Comparison of ENCODE assay signal across 11 mouse cellular contexts in genomic region chr13:37802246-37803003, GRCm38 (mm10). TPM values are rescaled to one million over a fixed set of nuclear protein-coding genes. Genes with fewer than 3 reads are reported as not detected.
DNase-seq lines count a peak whose midpoint lies in the region; ATAC-seq and TF ChIP-seq lines count a peak whose summit lies in the region.
"Had no signal": no experiment of that assay in that cellular context is flagged by ENCODE, and none has a peak within 500 bp of the region (broad histone marks: within the 10 kb centered on the region; RNA-seq: fewer than 3 reads in every experiment).

No protein-coding gene starts in this region.

- H3K79me2 ChIP-seq in CH12.LX (replicated peaks; ENCODE audit: control insufficient read depth, extremely low read depth, insufficient read depth, poor library complexity, severe bottlenecking), result no peaks in the 10 kb centered on the region

- no peaks in the 10 kb centered on the region for H3K36me3 ChIP-seq in forebrain, embryonic 11.5 days (ENCODE audit: control insufficient read depth, insufficient read depth, low read length)
- H3K36me3 ChIP-seq in forebrain, embryonic 12.5 days (replicated peaks), result no peaks in the 10 kb centered on the region
- no peaks in the 10 kb centered on the region for H3K36me3 ChIP-seq in CH12.LX (replicated peaks in 1 of 2; ENCODE audit: control insufficient read depth in 1 of 2, insufficient read depth in 1 of 2, low read length in 1 of 2)
- H3K36me3 ChIP-seq in midbrain, embryonic 14.5 days (ENCODE audit: control insufficient read depth, insufficient read depth, low read length), result no peaks in the 10 kb centered on the region
- H3K36me3 ChIP-seq: hindbrain, embryonic 15.5 days; limb, embryonic 13.5 days had no signal

- H3K4me1 ChIP-seq in forebrain, embryonic 11.5 days (replicated peaks; ENCODE audit: control insufficient read depth, insufficient read depth, low read length), result peaks cover 5% of the 10 kb centered on the region
- H3K4me1 ChIP-seq in forebrain, embryonic 12.5 days, result peaks cover 13% of the 10 kb centered on the region
- H3K4me1 ChIP-seq in CH12.LX (ENCODE audit: control insufficient read depth in 1 of 2, insufficient read depth in 2 of 2), result peaks cover 15 to 37% of the 10 kb centered on the region in 2 experiments
- H3K4me1 ChIP-seq in midbrain, embryonic 14.5 days (ENCODE audit: control insufficient read depth, insufficient read depth, low read length), result peaks cover 9% of the 10 kb centered on the region; the same call in 1 of the 2 replicates
- no peaks in the 10 kb centered on the region for H3K4me1 ChIP-seq in cerebellum, adult 2 months (ENCODE audit: control insufficient read depth, insufficient read depth, low read length)
- no peaks in the 10 kb centered on the region for H3K4me1 ChIP-seq in lung, adult 2 months (ENCODE audit: control insufficient read depth, insufficient read depth, low read length)
- H3K4me1 ChIP-seq: hindbrain, embryonic 15.5 days had no signal

- H3K9ac ChIP-seq in forebrain, embryonic 11.5 days (ENCODE audit: low read length), result no peak overlapping the region
- no peak overlapping the region for H3K9ac ChIP-seq in forebrain, embryonic 12.5 days
- H3K9ac ChIP-seq in CH12.LX (ENCODE audit: insufficient read depth, low read depth), result peak overlapping the region; percentile 43
- no peak overlapping the region for H3K9ac ChIP-seq in midbrain, embryonic 14.5 days (replicated peaks; ENCODE audit: low read length)
- H3K9ac ChIP-seq: hindbrain, embryonic 15.5 days; limb, embryonic 13.5 days had no signal

- dilution Hi-C loops in CH12.LX (cut with MboI; ENCODE audit: extremely low pct_ligation_motif_present, extremely low pct_unique_long_range_greater_than_20kb, low sequenced_read_pairs), result no loop called here

- no peak for TF ChIP-seq CTCF in CH12.LX (conservative IDR thresholded peaks at IDR 0.05 in 1 of 2, IDR thresholded peaks at IDR 0.05 in 1 of 2; ENCODE audit: low read depth in 2 of 2, low read length in 2 of 2)
- TF ChIP-seq CTCF in cerebellum, adult 2 months (IDR thresholded peaks at IDR 0.05; ENCODE audit: borderline replicate concordance, insufficient read depth, low read depth, low read length), result no peak
- TF ChIP-seq CTCF in lung, adult 2 months (IDR thresholded peaks at IDR 0.05; ENCODE audit: insufficient read depth, low read length), result no peak

- TF ChIP-seq POLR2A in CH12.LX (IDR thresholded peaks at IDR 0.05; ENCODE audit: low read depth, low read length), result no peak
- no peak for TF ChIP-seq POLR2A in cerebellum, adult 2 months (IDR thresholded peaks at IDR 0.05; ENCODE audit: borderline replicate concordance, insufficient read depth, low read length)
- TF ChIP-seq POLR2A in lung, adult 2 months (IDR thresholded peaks at IDR 0.05; ENCODE audit: borderline replicate concordance, extremely low read depth, low read depth, low read length), result no peak

- no peak for TF ChIP-seq RAD21 in CH12.LX (IDR thresholded peaks at IDR 0.05; ENCODE audit: low read depth, low read length)

- H3K27ac ChIP-seq in forebrain, embryonic 11.5 days (ENCODE audit: low read depth, low read length), result no peak overlapping the region
- H3K27ac ChIP-seq in forebrain, embryonic 12.5 days, result no peak overlapping the region
- H3K27ac ChIP-seq in CH12.LX (ENCODE audit: insufficient read depth, low read depth), result no peak overlapping the region
- no peak overlapping the region for H3K27ac ChIP-seq in midbrain, embryonic 14.5 days (replicated peaks; ENCODE audit: low read depth, low read length)
- H3K27ac ChIP-seq in cerebellum, adult 2 months (ENCODE audit: insufficient read depth, low read length), result no peak overlapping the region
- H3K27ac ChIP-seq: hindbrain, embryonic 15.5 days; limb, embryonic 13.5 days had no signal

- in situ Hi-C loops in CH12.LX (cut with MboI; ENCODE audit: low pct_ligation_motif_present, low pct_unique_long_range_greater_than_20kb, low sequenced_read_pairs), result no loop called here

- H3K4me3 ChIP-seq in forebrain, embryonic 11.5 days (ENCODE audit: low read depth, low read length), result no peak overlapping the region
- H3K4me3 ChIP-seq in forebrain, embryonic 12.5 days (replicated peaks), result no peak overlapping the region
- H3K4me3 ChIP-seq in CH12.LX (replicated peaks in 1 of 3; ENCODE audit: low read depth in 2 of 3, low read length in 2 of 3, poor library complexity in 1 of 3), result no peak overlapping the region
- H3K4me3 ChIP-seq in midbrain, embryonic 14.5 days (replicated peaks; ENCODE audit: low read depth, low read length), result no peak overlapping the region
- H3K4me3 ChIP-seq in cerebellum, adult 2 months (replicated peaks; ENCODE audit: insufficient read depth, low read depth, low read length), result no peak overlapping the region
- no peak overlapping the region for H3K4me3 ChIP-seq in lung, adult 2 months (replicated peaks; ENCODE audit: extremely low read depth, low read depth, low read length)
- H3K4me3 ChIP-seq: hindbrain, embryonic 15.5 days; limb, embryonic 13.5 days had no signal

- peak; percentile 60 for DNase-seq in forebrain, embryonic 11.5 days (ENCODE audit: low spot score)
- peak; percentile 37 for DNase-seq in CH12.LX (ENCODE audit: extremely low read depth)
- DNase-seq in kidney, adult 9 months, result peak; percentile 49
- peak; percentile 58 for DNase-seq in midbrain, embryonic 14.5 days
- DNase-seq in ovary, postnatal 10 days (ENCODE audit: low spot score), result no peak
- no peak for DNase-seq in cerebellum, adult 2 months
- DNase-seq in lung, adult 2 months, result no peak
- DNase-seq: cerebellum, adult 9-11 months had no signal

- TF ChIP-seq EP300 in CH12.LX (IDR thresholded peaks at IDR 0.05; ENCODE audit: low read length), result no peak

- ATAC-seq in forebrain, embryonic 11.5 days (replicated peaks; ENCODE audit: low FRiP score), result no peak
- ATAC-seq in forebrain, embryonic 12.5 days (ENCODE audit: low FRiP score), result no peak
- ATAC-seq in midbrain, embryonic 14.5 days (ENCODE audit: low FRiP score, low TSS enrichment), result no peak

- H3K4me2 ChIP-seq in forebrain, embryonic 11.5 days (ENCODE audit: low read depth, low read length, severe bottlenecking), result no peak overlapping the region
- no peak overlapping the region for H3K4me2 ChIP-seq in forebrain, embryonic 12.5 days
- H3K4me2 ChIP-seq in CH12.LX (ENCODE audit: insufficient read depth, low read depth, poor library complexity, severe bottlenecking), result peak overlapping the region; percentile 33
- H3K4me2 ChIP-seq in midbrain, embryonic 14.5 days (ENCODE audit: low read length), result no peak overlapping the region
- H3K4me2 ChIP-seq: hindbrain, embryonic 15.5 days; limb, embryonic 13.5 days had no signal

- no peaks in the 10 kb centered on the region for H3K9me3 ChIP-seq in forebrain, embryonic 11.5 days (ENCODE audit: control insufficient read depth, low read length)
- H3K9me3 ChIP-seq in forebrain, embryonic 12.5 days, result no peaks in the 10 kb centered on the region
- no peaks in the 10 kb centered on the region for H3K9me3 ChIP-seq in CH12.LX (replicated peaks; ENCODE audit: low read length)
- H3K9me3 ChIP-seq in midbrain, embryonic 14.5 days (ENCODE audit: control insufficient read depth, low read length), result no peaks in the 10 kb centered on the region
- H3K9me3 ChIP-seq: hindbrain, embryonic 15.5 days; limb, embryonic 13.5 days had no signal

- H3K27me3 ChIP-seq in forebrain, embryonic 11.5 days (ENCODE audit: control insufficient read depth, insufficient read depth, low read length), result no peaks in the 10 kb centered on the region; the same call in 1 of the 2 replicates
- peaks cover 36% of the 10 kb centered on the region for H3K27me3 ChIP-seq in forebrain, embryonic 12.5 days
- no peaks in the 10 kb centered on the region for H3K27me3 ChIP-seq in CH12.LX (replicated peaks)
- H3K27me3 ChIP-seq in midbrain, embryonic 14.5 days (ENCODE audit: control insufficient read depth, insufficient read depth, low read length), result no peaks in the 10 kb centered on the region
- no peaks in the 10 kb centered on the region for H3K27me3 ChIP-seq in cerebellum, adult 2 months (ENCODE audit: control insufficient read depth, insufficient read depth, low read length)
- H3K27me3 ChIP-seq: hindbrain, embryonic 15.5 days; limb, embryonic 13.5 days had no signal

- WGBS in forebrain, embryonic 11.5 days, result 11% methylated on average over 6 of the region's 6 CpGs
- 10% methylated on average over 6 of the region's 6 CpGs for WGBS in forebrain, embryonic 12.5 days
- 4% methylated on average over 6 of the region's 6 CpGs for WGBS in midbrain, embryonic 14.5 days
- 34% methylated on average over 6 of the region's 6 CpGs for whole genome bisulfite sequencing in cerebellum, adult 2 months
- 63% methylated on average over 6 of the region's 6 CpGs for WGBS in lung, adult 2 months

TF ChIP-seq in CH12.LX, 34 proteins besides CTCF, POLR2A, EP300 and RAD21:
- TF ChIP-seq CHD2 (IDR thresholded peaks at IDR 0.05; ENCODE audit: low read length) (0 out of 2 replicates have a peak, but pooled peaks have one; percentile 37), ZKSCAN1 (IDR thresholded peaks at IDR 0.05; ENCODE audit: borderline replicate concordance, low read depth, low read length) (no peak), MAX (IDR thresholded peaks at IDR 0.05; ENCODE audit: low read length) (0 out of 2 replicates have a peak, but pooled peaks have one; percentile 25)

RNA-seq across cellular contexts. Expression of gene Rreb1, which starts 24.2 kb away (rescaled TPM):
- 6.3 and 7.7 TPM in 2 replicates for polyA plus RNA-seq in forebrain, embryonic 11.5 days (2014; fragmentation: Nextera tagmentation; extraction: Ambion mirVana)
- polyA plus RNA-seq in forebrain, embryonic 12.5 days (2016; fragmentation: Nextera tagmentation; extraction: Ambion mirVana), result 4.1 and 5.3 TPM in 2 replicates
- total RNA-seq in CH12.LX (2012; rRNA removed) (5.3 TPM in 2 replicates), CH12.LX (2014; rRNA removed) (1.0 and 1.4 TPM in 2 replicates)
- 7.4 and 10.2 TPM in 2 replicates for polyA plus RNA-seq in CH12.LX (2012; ENCODE audit: insufficient read length, low read depth)
- 1.8 and 3.9 TPM in 2 replicates for polyA plus RNA-seq in midbrain, embryonic 14.5 days (2014; fragmentation: Nextera tagmentation; extraction: Ambion mirVana)
- polyA plus RNA-seq in cerebellum, adult 2 months (2012; rRNA removed), result 39.2 and 43.8 TPM in 2 replicates
- 23.0 and 23.7 TPM in 2 replicates for polyA plus RNA-seq in lung, adult 2 months (2012; rRNA removed)

Comparison
In these comparisons a context has a peak if more than half of its experiments do, and no peak if none do; other contexts are left out.
1. DNase-seq: peak in forebrain, embryonic 11.5 days (single experiment), CH12.LX (single experiment), kidney, adult 9 months (single experiment) and midbrain, embryonic 14.5 days (single experiment); none in ovary, postnatal 10 days (single experiment), cerebellum, adult 2 months (0 of 2) and lung, adult 2 months (single experiment).